Mouse (Mus musculus) ES-CJ7 (cell line): ENCODE measurements around the gene Acbd6.
A peak's percentile ranks its signal among the peaks of the same experiment; 100 is the strongest.

ENCODE experiments used
- DNase-seq: peaks from one replicate; pipeline ENCODE4 v3.0.0; 2011; ENCODE audit warnings: low read depth, low spot score

The Acbd6 gene

GRCm38 (mm10) chr1:155646345-155647307 is 88.7 kb downstream of the Acbd6 start:
- peak; percentile 42 for DNase-seq

- DNase-seq, result no peak
These were observed 92.4 kb downstream of the Acbd6 start for GRCm38 (mm10) chr1:155650121-155650846.

- DNase-seq, result no peak
These were observed 97.0 kb downstream of the Acbd6 start for GRCm38 (mm10) chr1:155654961-155655360.

GRCm38 (mm10) chr1:155656321-155656720 is 98.4 kb downstream of the Acbd6 start:
- no peak for DNase-seq

GRCm38 (mm10) chr1:155663994-155664393 is 106.1 kb downstream of the Acbd6 start:
- no peak for DNase-seq

- DNase-seq, result no peak
These were observed 117.7 kb downstream of the Acbd6 start for GRCm38 (mm10) chr1:155675570-155675969.

GRCm38 (mm10) chr1:155681116-155681799 is 123.3 kb downstream of the Acbd6 start:
- no peak for DNase-seq

- no peak for DNase-seq
These were observed 128.9 kb downstream of the Acbd6 start for GRCm38 (mm10) chr1:155686816-155687215.

GRCm38 (mm10) chr1:155689141-155689540 is 131.2 kb downstream of the Acbd6 start:
- DNase-seq, result no peak

GRCm38 (mm10) chr1:155689558-155689957 is 131.6 kb downstream of the Acbd6 start:
- DNase-seq, result no peak

GRCm38 (mm10) chr1:155692230-155692629 is 134.3 kb downstream of the Acbd6 start:
- DNase-seq, result no peak

- DNase-seq, result no peak
These were observed 135.1 kb downstream of the Acbd6 start for GRCm38 (mm10) chr1:155693026-155693425.

- no peak for DNase-seq
These were observed 135.5 kb downstream of the Acbd6 start for GRCm38 (mm10) chr1:155693443-155693842.

- no peak for DNase-seq
These were observed 140.6 kb downstream of the Acbd6 start for GRCm38 (mm10) chr1:155698373-155699159.

- DNase-seq, result no peak
These were observed 143.0 kb downstream of the Acbd6 start for GRCm38 (mm10) chr1:155700886-155701285.

- DNase-seq, result no peak
These were observed 145.3 kb downstream of the Acbd6 start for GRCm38 (mm10) chr1:155703191-155703680.

- no peak for DNase-seq
These were observed 146.3 kb downstream of the Acbd6 start for GRCm38 (mm10) chr1:155704182-155704581.

- DNase-seq, result no peak
These were observed 155.4 kb downstream of the Acbd6 start for GRCm38 (mm10) chr1:155713306-155713705.

GRCm38 (mm10) chr1:155715366-155715765 is 157.4 kb downstream of the Acbd6 start:
- DNase-seq, result no peak

GRCm38 (mm10) chr1:155717301-155717700 is 159.4 kb downstream of the Acbd6 start:
- peak; percentile 55 for DNase-seq

- no peak for DNase-seq
These were observed 160.9 kb downstream of the Acbd6 start for GRCm38 (mm10) chr1:155718851-155719250.
